Mouse (Mus musculus): ENCODE data around the gene AU022252. TPM values are rescaled to one million over a fixed set of nuclear protein-coding genes. Genes with fewer than 3 reads are reported as not detected.

Gene AU022252
- polyA plus RNA-seq, 1 experiment from 2014 or later = 15.1 TPM

DNA sequence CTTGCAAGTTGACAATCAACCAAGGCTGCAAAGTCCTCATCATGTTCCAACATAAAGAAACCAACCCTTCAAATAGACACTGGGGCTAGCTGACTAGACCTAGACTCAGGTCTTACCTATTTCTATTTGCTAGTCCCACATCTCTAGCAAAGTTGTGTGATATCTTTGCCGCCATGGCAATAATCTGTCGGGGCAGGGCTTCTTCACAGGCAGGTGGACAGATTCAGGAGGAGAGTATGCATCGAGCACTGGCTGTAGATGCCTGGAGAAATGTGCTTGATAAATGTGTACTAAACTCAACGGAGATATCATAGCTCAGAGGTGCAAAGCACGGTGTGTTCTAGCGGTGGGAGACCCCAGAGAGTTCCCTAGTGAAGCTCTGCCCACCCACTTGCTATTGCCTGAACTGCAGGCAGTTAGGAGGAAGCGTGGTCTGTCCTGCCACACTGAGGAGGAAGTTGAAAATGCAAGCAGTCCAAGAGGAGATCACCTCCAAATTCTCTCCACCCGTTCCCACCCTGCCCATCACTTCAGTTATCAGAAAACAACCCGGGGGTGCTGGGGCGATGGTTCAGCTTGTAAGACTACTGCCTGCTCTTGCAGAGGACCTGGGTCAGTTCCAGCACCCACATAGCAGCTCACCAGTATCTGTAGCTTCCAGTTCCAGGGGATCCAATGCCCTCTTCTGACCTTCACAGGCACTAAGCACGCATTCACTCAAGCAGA is 44.3 kb downstream of the AU022252 start:
- H3K4me1 ChIP-seq (replicated peaks; ENCODE audit: control insufficient read depth, insufficient read depth, low read length) = no peaks in the 10 kb centered on the region
- H3K27ac ChIP-seq (ENCODE audit: low read depth, low read length) = no peak overlapping the region
- H3K9ac ChIP-seq (ENCODE audit: low read depth, low read length) = no peak overlapping the region
- TF ChIP-seq CTCF (IDR thresholded peaks at IDR 0.05; ENCODE audit: low read depth) = peak; percentile 55
- H3K4me3 ChIP-seq (ENCODE audit: low read depth, low read length) = no peak overlapping the region
- ATAC-seq = no peak
- H3K27me3 ChIP-seq (replicated peaks; ENCODE audit: control insufficient read depth, insufficient read depth, low read length) = no peaks in the 10 kb centered on the region; the same call in 1 of the 2 replicates
- 35% methylated on average over 11 of the region's 11 CpGs for WGBS
- no peaks in the 10 kb centered on the region for H3K36me3 ChIP-seq (ENCODE audit: control insufficient read depth, insufficient read depth)
- H3K4me2 ChIP-seq (replicated peaks; ENCODE audit: low read depth) = no peak overlapping the region
- no peaks in the 10 kb centered on the region for H3K9me3 ChIP-seq (ENCODE audit: control insufficient read depth)

DNA sequence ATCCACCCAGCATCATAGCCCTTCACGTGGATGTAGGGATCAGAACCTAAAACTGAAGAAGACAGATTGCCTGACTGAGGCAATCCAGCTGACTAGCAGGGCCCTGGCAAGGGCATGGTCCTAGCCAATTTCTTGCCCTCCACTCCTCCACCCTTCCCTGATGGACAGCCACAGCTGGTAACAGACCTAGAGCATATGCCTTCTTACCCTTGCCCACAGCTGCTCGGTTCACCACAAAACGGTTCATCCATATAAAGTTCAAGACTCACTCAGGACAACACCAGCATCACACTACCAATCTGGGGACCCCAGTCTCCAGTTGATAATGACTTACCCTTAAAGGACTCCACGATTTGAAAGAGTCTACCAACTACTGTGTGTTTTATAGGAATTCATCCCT is 46.7 kb downstream of the AU022252 start:
- no peaks in the 10 kb centered on the region for H3K4me1 ChIP-seq (replicated peaks; ENCODE audit: control insufficient read depth, insufficient read depth, low read length)
- H3K9ac ChIP-seq (ENCODE audit: low read depth, low read length) = no peak overlapping the region
- H3K9me3 ChIP-seq (ENCODE audit: control insufficient read depth) = no peaks in the 10 kb centered on the region
- no peaks in the 10 kb centered on the region for H3K36me3 ChIP-seq (ENCODE audit: control insufficient read depth, insufficient read depth)
- H3K27me3 ChIP-seq (replicated peaks; ENCODE audit: control insufficient read depth, insufficient read depth, low read length) = no peaks in the 10 kb centered on the region; the same call in 1 of the 2 replicates
- no peak for TF ChIP-seq CTCF (IDR thresholded peaks at IDR 0.05; ENCODE audit: low read depth)
- H3K4me3 ChIP-seq (ENCODE audit: low read depth, low read length) = no peak overlapping the region
- H3K27ac ChIP-seq (ENCODE audit: low read depth, low read length) = no peak overlapping the region
- ATAC-seq = no peak
- H3K4me2 ChIP-seq (replicated peaks; ENCODE audit: low read depth) = no peak overlapping the region
- 77% methylated on average over 4 of the region's 4 CpGs for WGBS

DNA sequence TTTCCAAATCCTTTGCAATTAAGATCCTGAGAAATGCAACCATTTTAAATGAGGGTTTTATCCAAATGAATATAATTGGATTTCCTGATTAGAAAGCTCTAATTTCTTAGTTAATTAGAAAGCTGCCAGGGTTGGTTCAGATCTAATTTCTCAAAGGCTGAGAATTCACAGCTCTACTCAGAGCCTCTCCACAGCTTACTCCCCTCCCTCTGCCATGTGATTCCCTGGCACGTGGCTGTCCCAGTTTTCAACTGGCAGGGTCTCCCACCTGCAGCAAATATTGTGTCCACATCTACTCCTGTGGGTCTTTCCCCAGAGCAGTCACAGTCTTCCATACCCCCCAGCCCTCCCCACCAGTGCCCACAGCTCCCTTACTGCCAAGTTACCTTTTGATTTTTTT is 49.0 kb downstream of the AU022252 start:
- H3K27ac ChIP-seq (ENCODE audit: low read depth, low read length) = no peak overlapping the region
- no peaks in the 10 kb centered on the region; the same call in 1 of the 2 replicates for H3K27me3 ChIP-seq (replicated peaks; ENCODE audit: control insufficient read depth, insufficient read depth, low read length)
- H3K9me3 ChIP-seq (ENCODE audit: control insufficient read depth) = no peaks in the 10 kb centered on the region
- TF ChIP-seq CTCF (IDR thresholded peaks at IDR 0.05; ENCODE audit: low read depth) = no peak
- no peak overlapping the region for H3K9ac ChIP-seq (ENCODE audit: low read depth, low read length)
- WGBS = 40% methylated on average over 1 of the region's 1 CpGs
- H3K4me2 ChIP-seq (replicated peaks; ENCODE audit: low read depth) = no peak overlapping the region
- H3K36me3 ChIP-seq (ENCODE audit: control insufficient read depth, insufficient read depth) = no peaks in the 10 kb centered on the region
- H3K4me3 ChIP-seq (ENCODE audit: low read depth, low read length) = no peak overlapping the region
- no peaks in the 10 kb centered on the region for H3K4me1 ChIP-seq (replicated peaks; ENCODE audit: control insufficient read depth, insufficient read depth, low read length)
- no peak for ATAC-seq

DNA sequence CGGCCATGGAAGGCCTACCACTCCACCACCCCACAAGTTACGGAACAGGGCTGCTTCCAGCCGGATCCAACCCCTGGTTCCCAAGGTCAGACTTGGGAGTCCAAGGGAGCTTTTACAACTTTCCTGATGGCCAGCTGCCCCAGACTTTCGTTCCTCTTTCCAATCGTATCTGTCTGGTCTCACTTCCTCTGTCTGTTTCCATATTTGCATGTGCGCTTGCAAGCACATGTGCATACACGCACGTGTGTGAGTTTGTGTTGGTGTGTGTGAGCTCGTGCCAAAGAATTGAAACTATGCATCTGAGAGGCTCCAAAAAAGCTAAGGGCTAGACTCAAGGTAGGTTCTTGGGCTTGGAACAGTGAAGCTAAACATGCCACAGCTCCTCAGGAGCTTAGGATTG is 51.1 kb downstream of the AU022252 start:
- H3K4me3 ChIP-seq (ENCODE audit: low read depth, low read length) = no peak overlapping the region
- no peak overlapping the region for H3K9ac ChIP-seq (ENCODE audit: low read depth, low read length)
- H3K27me3 ChIP-seq (replicated peaks; ENCODE audit: control insufficient read depth, insufficient read depth, low read length) = no peaks in the 10 kb centered on the region; the same call in 1 of the 2 replicates
- WGBS = 78% methylated on average over 9 of the region's 9 CpGs
- H3K27ac ChIP-seq (ENCODE audit: low read depth, low read length) = no peak overlapping the region
- no peak for ATAC-seq
- H3K4me1 ChIP-seq (replicated peaks; ENCODE audit: control insufficient read depth, insufficient read depth, low read length) = no peaks in the 10 kb centered on the region
- TF ChIP-seq CTCF (IDR thresholded peaks at IDR 0.05; ENCODE audit: low read depth) = no peak
- H3K36me3 ChIP-seq (ENCODE audit: control insufficient read depth, insufficient read depth) = no peaks in the 10 kb centered on the region
- H3K9me3 ChIP-seq (ENCODE audit: control insufficient read depth) = no peaks in the 10 kb centered on the region
- H3K4me2 ChIP-seq (replicated peaks; ENCODE audit: low read depth) = no peak overlapping the region

DNA sequence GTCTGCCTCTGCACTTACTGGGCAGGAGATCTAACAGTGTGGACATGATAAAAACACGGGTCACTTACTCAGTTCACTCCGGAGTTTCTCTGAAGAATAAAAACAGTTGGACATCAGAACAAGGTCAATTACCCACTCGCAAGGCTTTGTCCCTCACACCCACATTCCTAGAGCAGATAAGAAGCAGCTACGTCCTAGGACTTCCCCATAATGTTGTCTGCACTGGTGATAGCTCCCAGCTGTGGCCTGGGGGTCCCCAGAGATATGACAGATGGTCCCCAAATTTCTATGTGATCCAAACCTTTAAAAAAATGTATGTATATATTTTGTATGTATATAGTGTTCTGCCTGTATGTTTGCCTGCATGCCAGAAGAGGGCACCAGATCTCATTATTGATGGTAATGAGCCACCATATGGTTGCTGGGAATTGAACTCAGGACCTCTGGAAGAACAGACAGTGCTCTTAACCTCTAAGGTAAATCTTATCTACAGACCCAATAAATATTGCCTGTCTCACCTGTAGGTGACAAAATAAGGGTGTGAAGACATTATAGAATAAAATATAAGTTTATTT is 52.3 kb downstream of the AU022252 start:
- no peak overlapping the region for H3K4me2 ChIP-seq (replicated peaks; ENCODE audit: low read depth)
- no peaks in the 10 kb centered on the region for H3K4me1 ChIP-seq (replicated peaks; ENCODE audit: control insufficient read depth, insufficient read depth, low read length)
- no peak overlapping the region for H3K4me3 ChIP-seq (ENCODE audit: low read depth, low read length)
- no peak overlapping the region for H3K27ac ChIP-seq (ENCODE audit: low read depth, low read length)
- TF ChIP-seq CTCF (IDR thresholded peaks at IDR 0.05; ENCODE audit: low read depth) = peak; percentile 40
- ATAC-seq = no peak
- no peaks in the 10 kb centered on the region; the same call in 1 of the 2 replicates for H3K27me3 ChIP-seq (replicated peaks; ENCODE audit: control insufficient read depth, insufficient read depth, low read length)
- no peaks in the 10 kb centered on the region for H3K36me3 ChIP-seq (ENCODE audit: control insufficient read depth, insufficient read depth)
- 29% methylated on average over 4 of the region's 4 CpGs for WGBS
- no peak overlapping the region for H3K9ac ChIP-seq (ENCODE audit: low read depth, low read length)
- no peaks in the 10 kb centered on the region for H3K9me3 ChIP-seq (ENCODE audit: control insufficient read depth)

DNA sequence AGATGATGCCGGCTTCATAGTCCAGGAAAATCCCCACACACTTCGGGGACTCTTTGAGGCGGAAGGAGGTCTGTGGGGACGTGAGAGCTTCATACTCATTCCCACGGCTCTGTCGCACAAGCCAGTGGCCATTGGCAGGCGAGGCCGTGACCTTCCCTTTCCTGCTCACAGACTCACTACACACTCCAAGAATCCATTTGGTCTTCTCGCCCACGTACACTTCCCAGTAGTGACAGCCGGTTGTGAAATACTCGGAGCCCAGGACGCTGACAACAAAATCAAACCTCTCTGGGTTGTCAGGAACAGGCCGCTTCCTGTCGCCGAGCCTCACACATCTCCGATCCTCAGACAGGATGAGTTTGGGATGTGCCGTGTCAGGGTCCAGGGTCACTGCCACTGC is 54.2 kb downstream of the AU022252 start:
- Histone ChIP-seq H3K4me1 (replicated peaks; ENCODE audit: control insufficient read depth, insufficient read depth, low read length) (no peaks in the 10 kb centered on the region), H3K4me3 (ENCODE audit: low read depth, low read length) (no peak overlapping the region), H3K27me3 (replicated peaks; ENCODE audit: control insufficient read depth, insufficient read depth, low read length) (no peaks in the 10 kb centered on the region), H3K36me3 (ENCODE audit: control insufficient read depth, insufficient read depth) (no peaks in the 10 kb centered on the region), H3K4me2 (replicated peaks; ENCODE audit: low read depth) (no peak overlapping the region), H3K27ac (ENCODE audit: low read depth, low read length) (no peak overlapping the region), H3K9ac (ENCODE audit: low read depth, low read length) (no peak overlapping the region), H3K9me3 (ENCODE audit: control insufficient read depth) (no peaks in the 10 kb centered on the region)
- WGBS = 65% methylated on average over 18 of the region's 18 CpGs
- TF ChIP-seq CTCF (IDR thresholded peaks at IDR 0.05; ENCODE audit: low read depth) = no peak
- no peak for ATAC-seq

Data from intestine, postnatal 0 days (tissue).